Mouse (Mus musculus) CD8-positive naive resting alpha-beta T cell, adult 2 months (primary cell): ENCODE data around the gene Pinlyp.
A peak's percentile ranks its signal among the peaks of the same experiment; 100 is the strongest.
"Not testable (repeated sequence)": the region's sequence is repeated elsewhere in the genome, so short reads cannot be mapped to it uniquely, and the experiment has no call there.

ENCODE experiments used
- DNase-seq, 2 experiments: peaks; one replicate each; pipeline ENCODE4 v3.0.0; 2022; ENCODE audit warnings: low read depth in 2 of 2, low spot score in 2 of 2

Pinlyp gene

GRCm38 (mm10) chr7:24525686-24526420, 20.1 kb downstream of the Pinlyp start:
- DNase-seq: no peak

- no peak for DNase-seq
Observed at GRCm38 (mm10) chr7:24524978-24525377, 20.9 kb downstream of the Pinlyp start.

- DNase-seq: no peak
Observed at GRCm38 (mm10) chr7:24523723-24524122, 22.2 kb downstream of the Pinlyp start.

GRCm38 (mm10) chr7:24522805-24523204, 23.1 kb downstream of the Pinlyp start:
- DNase-seq: no peak

GRCm38 (mm10) chr7:24520054-24520453, 25.9 kb downstream of the Pinlyp start:
- DNase-seq: not testable (repeated sequence)

- DNase-seq: no peak
Observed at GRCm38 (mm10) chr7:24519130-24519529, 26.8 kb downstream of the Pinlyp start.

GRCm38 (mm10) chr7:24517654-24518053, 28.3 kb downstream of the Pinlyp start:
- DNase-seq: no peak

- DNase-seq: no peak
Observed at GRCm38 (mm10) chr7:24517077-24517476, 28.8 kb downstream of the Pinlyp start.

GRCm38 (mm10) chr7:24516319-24516718, 29.6 kb downstream of the Pinlyp start:
- not testable (repeated sequence) for DNase-seq

- DNase-seq: no peak
Observed at GRCm38 (mm10) chr7:24512355-24512754, 33.6 kb downstream of the Pinlyp start, which contains the start of gene AC161166.1. TSS of gene AC161166.1 (minus strand) at chr7:24512455.

- no peak for DNase-seq
Observed at GRCm38 (mm10) chr7:24507726-24508114, 38.2 kb downstream of the Pinlyp start.

- no peak for DNase-seq
Observed at GRCm38 (mm10) chr7:24506838-24507725, 38.8 kb downstream of the Pinlyp start, which contains the start of gene Zfp428. TSS of gene Zfp428 (plus strand) at chr7:24507006.

- no peak for DNase-seq
Observed at GRCm38 (mm10) chr7:24506476-24506837, 39.5 kb downstream of the Pinlyp start.

GRCm38 (mm10) chr7:24506065-24506459, 39.9 kb downstream of the Pinlyp start:
- no peak for DNase-seq

- no peak for DNase-seq
Observed at GRCm38 (mm10) chr7:24505447-24506064, 40.4 kb downstream of the Pinlyp start.

GRCm38 (mm10) chr7:24504868-24505267, 41.0 kb downstream of the Pinlyp start:
- no peak for DNase-seq

GRCm38 (mm10) chr7:24504004-24504403, 41.9 kb downstream of the Pinlyp start:
- DNase-seq: no peak

- no peak for DNase-seq
Observed at GRCm38 (mm10) chr7:24501492-24501891, 44.4 kb downstream of the Pinlyp start.

GRCm38 (mm10) chr7:24500929-24501328, 45.0 kb downstream of the Pinlyp start:
- DNase-seq: peak; percentile 34 to 51

GRCm38 (mm10) chr7:24499856-24500577, 45.9 kb downstream of the Pinlyp start:
- no peak for DNase-seq
